Mouse (Mus musculus) testis, adult 2 months (tissue): ENCODE measurements around the gene 1700125H20Rik.

Experiments used
- CTCF ChIP-seq: fragments of 200-500 bp; IDR thresholded peaks from 2 replicates; pipeline ENCODE4 v1.5.1; 2012; ENCODE audit warnings: low read depth, mild to moderate bottlenecking, inconsistent platforms, low read length, moderate library complexity; ENCODE audit not compliant: control insufficient read depth, insufficient read depth, insufficient replicate concordance
- POLR2A ChIP-seq: fragments of 200-500 bp; IDR thresholded peaks from 2 replicates; pipeline ENCODE4 v1.6.1; 2012; ENCODE audit warnings: low read depth, mild to moderate bottlenecking, inconsistent platforms, low read length, moderate library complexity; ENCODE audit not compliant: control insufficient read depth

DNA sequence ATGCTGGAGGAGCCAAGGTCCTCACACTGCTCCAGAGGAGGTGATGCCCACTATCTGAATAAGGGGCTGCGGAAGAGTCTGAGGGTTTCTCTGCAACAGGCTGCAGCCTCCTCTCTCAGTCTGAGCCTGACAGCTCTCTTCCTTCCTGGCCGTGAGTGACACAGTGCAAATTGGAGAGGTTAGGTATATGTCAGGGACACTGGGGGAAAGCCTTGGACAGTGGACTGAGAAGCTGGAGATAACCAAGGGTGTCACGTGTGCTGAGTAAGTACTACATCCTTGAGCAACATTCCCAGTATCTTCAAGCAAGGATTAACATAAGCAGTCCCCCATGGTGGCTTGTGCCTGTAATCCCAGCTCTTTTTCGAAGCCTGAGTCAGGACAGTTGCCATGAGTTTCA, 8.2 kb downstream of the 1700125H20Rik start:
- no peak for TF ChIP-seq CTCF
- no peak for TF ChIP-seq POLR2A
